Comparison of ENCODE assay signal across 9 mouse cellular contexts in the genomic region with DNA sequence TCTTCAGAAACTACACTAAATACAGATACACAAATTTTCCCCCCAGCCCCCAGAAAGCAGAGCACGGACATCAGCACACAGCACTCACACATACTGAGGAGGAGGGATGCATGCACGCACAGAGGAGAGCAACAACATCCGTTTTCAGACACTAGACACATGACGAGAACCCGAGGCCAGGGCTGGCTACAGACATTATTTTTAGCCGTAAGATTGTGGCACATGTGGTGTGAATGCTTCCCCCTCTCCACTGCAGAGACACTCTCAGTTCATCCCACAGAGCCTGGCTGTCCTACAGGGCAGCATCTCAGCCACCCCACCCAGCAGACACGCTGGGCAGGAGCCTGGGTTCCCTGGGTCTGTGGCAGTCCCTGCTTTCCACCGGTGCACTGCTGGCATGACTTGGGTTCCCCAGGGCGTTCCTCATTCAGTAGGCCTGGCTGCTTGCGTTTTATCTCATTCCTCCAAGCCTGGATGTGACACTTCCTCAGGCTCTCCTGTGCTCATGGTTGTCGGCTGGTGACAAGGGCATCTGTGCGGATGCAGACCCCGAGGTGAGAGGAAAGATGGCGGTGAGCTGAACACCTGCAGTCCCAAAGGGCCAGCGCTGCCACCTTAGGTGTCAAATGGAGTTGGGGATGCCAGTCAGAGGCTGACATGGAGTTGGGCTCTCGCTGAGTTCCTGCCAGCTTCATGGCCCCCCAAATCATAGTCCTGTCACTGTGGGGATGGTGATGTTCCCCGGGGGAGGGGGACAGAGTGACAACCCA.
DNase-seq lines count a peak whose midpoint lies in the region; ATAC-seq lines count a peak whose summit lies in the region.
"Had no signal": no experiment of that assay in that cellular context is flagged by ENCODE, and none has a peak within 500 bp of the region (broad histone marks: within the 10 kb centered on the region; RNA-seq: fewer than 3 reads in every experiment).

No protein-coding gene starts in this region.

- no peak overlapping the region for H3K4me3 ChIP-seq in hindbrain, embryonic 10.5 days
- no peak overlapping the region for H3K4me3 ChIP-seq in midbrain, embryonic 14.5 days (replicated peaks; ENCODE audit: low read depth, low read length)
- H3K4me3 ChIP-seq: liver, embryonic 15.5 days had no signal

- H3K4me1 ChIP-seq in hindbrain, embryonic 10.5 days (replicated peaks): peaks cover 22% of the 10 kb centered on the region
- H3K4me1 ChIP-seq in midbrain, embryonic 14.5 days (ENCODE audit: control insufficient read depth, insufficient read depth, low read length): peaks cover 31% of the 10 kb centered on the region
- H3K4me1 ChIP-seq: liver, embryonic 15.5 days had no signal

- peak overlapping the region; percentile 69 for H3K27ac ChIP-seq in hindbrain, embryonic 10.5 days
- H3K27ac ChIP-seq in midbrain, embryonic 14.5 days (replicated peaks; ENCODE audit: low read depth, low read length): peak overlapping the region; percentile 94
- H3K27ac ChIP-seq: liver, embryonic 15.5 days had no signal

- WGBS in hindbrain, embryonic 10.5 days: 64% methylated on average over 17 of the region's 17 CpGs
- WGBS in midbrain, embryonic 14.5 days: 52% methylated on average over 17 of the region's 17 CpGs

- DNase-seq in right cerebral cortex, adult 18-20 months: peak; percentile 48
- DNase-seq in right cerebral cortex, postnatal 4 days: no peak
- DNase-seq in hindbrain, embryonic 10.5 days (ENCODE audit: low spot score): no peak
- peak; percentile 29 for DNase-seq in midbrain, embryonic 14.5 days
- DNase-seq in spleen, postnatal 36 days (ENCODE audit: low spot score in 2 of 2): no peak
- no peak for DNase-seq in adipocyte (ENCODE audit: low spot score)
- DNase-seq: thymus, postnatal 14 days had no signal

- no peaks in the 10 kb centered on the region for H3K36me3 ChIP-seq in hindbrain, embryonic 10.5 days
- no peaks in the 10 kb centered on the region for H3K36me3 ChIP-seq in midbrain, embryonic 14.5 days (ENCODE audit: control insufficient read depth, insufficient read depth, low read length)
- H3K36me3 ChIP-seq: liver, embryonic 15.5 days had no signal

- peak; percentile 15 for ATAC-seq in midbrain, embryonic 14.5 days (ENCODE audit: low FRiP score, low TSS enrichment)
- ATAC-seq in megakaryocyte, adult 5-6 weeks (ENCODE audit: poor library complexity, severe bottlenecking): no peak

- 0 out of 2 replicates have a peak overlapping the region, but pooled peaks have one; percentile 16 for H3K4me2 ChIP-seq in midbrain, embryonic 14.5 days (ENCODE audit: low read length)
- H3K4me2 ChIP-seq: liver, embryonic 15.5 days had no signal

- H3K27me3 ChIP-seq in hindbrain, embryonic 10.5 days (ENCODE audit: insufficient read depth, poor library complexity, severe bottlenecking): peaks cover 9% of the 10 kb centered on the region; the same call in 1 of the 2 replicates
- no peaks in the 10 kb centered on the region for H3K27me3 ChIP-seq in midbrain, embryonic 14.5 days (ENCODE audit: control insufficient read depth, insufficient read depth, low read length)

- peak overlapping the region; percentile 14; the same call in 1 of the 2 replicates for H3K9ac ChIP-seq in midbrain, embryonic 14.5 days (replicated peaks; ENCODE audit: low read length)
- H3K9ac ChIP-seq: liver, embryonic 15.5 days had no signal

- H3K9me3 ChIP-seq in hindbrain, embryonic 10.5 days: no peaks in the 10 kb centered on the region
- H3K9me3 ChIP-seq in midbrain, embryonic 14.5 days (ENCODE audit: control insufficient read depth, low read length): no peaks in the 10 kb centered on the region
- H3K9me3 ChIP-seq: liver, embryonic 15.5 days had no signal

Comparison
In these comparisons a context has a peak if more than half of its experiments do, and no peak if none do; other contexts are left out.
1. DNase-seq: peak in right cerebral cortex, adult 18-20 months (single experiment) and midbrain, embryonic 14.5 days (single experiment); none in right cerebral cortex, postnatal 4 days (single experiment), hindbrain, embryonic 10.5 days (single experiment), spleen, postnatal 36 days (0 of 2) and adipocyte (single experiment).